Mouse (Mus musculus) myocyte (in vitro differentiated cells): ENCODE measurements around the gene Lpp. TPM values are rescaled to one million over a fixed set of nuclear protein-coding genes. Genes with fewer than 3 reads are reported as not detected.

Experiments
- H3K27me3 ChIP-seq: one replicate; pipeline ENCODE4 v1.6.1; 2011; ENCODE audit not compliant: control insufficient read depth, insufficient read depth, insufficient read length
- H3K36me3 ChIP-seq: one replicate; pipeline ENCODE4 v1.6.1; 2011; ENCODE audit not compliant: control insufficient read depth, insufficient read depth
- H3K4me2 ChIP-seq: one replicate; pipeline ENCODE4 v1.6.1; 2011; ENCODE audit warnings: low read depth, control low read depth
- H3K4me3 ChIP-seq: one replicate; pipeline ENCODE4 v1.5.1; 2011; ENCODE audit warnings: mild to moderate bottlenecking, control low read depth, moderate library complexity
- H3K79me2 ChIP-seq: one replicate; pipeline ENCODE4 v1.6.1; 2011; ENCODE audit not compliant: control insufficient read depth, insufficient read depth
- H3ac ChIP-seq: one replicate; pipeline ENCODE4 v1.6.1; 2011; ENCODE audit not compliant: control insufficient read depth, insufficient read length
- CEBPB ChIP-seq: IDR thresholded peaks from 2 replicates; pipeline ENCODE4 v1.6.1; 2011; ENCODE audit warnings: mild to moderate bottlenecking, moderate library complexity; ENCODE audit not compliant: poor library complexity, insufficient read depth, severe bottlenecking
- E2F4 ChIP-seq: IDR thresholded peaks from one replicate; pipeline ENCODE4 v1.6.1; 2011; ENCODE audit warnings: mild to moderate bottlenecking, control low read depth, moderate library complexity; ENCODE audit not compliant: insufficient read depth
- MAX ChIP-seq: IDR thresholded peaks from one replicate; pipeline ENCODE4 v1.6.1; 2011; ENCODE audit warnings: low read depth, mild to moderate bottlenecking, control low read depth
- MYOD1 ChIP-seq, 3 experiments: IDR thresholded peaks; one replicate each; pipeline ENCODE4 v1.6.1; 2011; ENCODE audit warnings: control low read depth in 2 of 3, low read depth in 2 of 3, mild to moderate bottlenecking in 2 of 3, moderate library complexity in 1 of 3; ENCODE audit not compliant: insufficient read length in 2 of 3, control insufficient read depth in 1 of 3
- MYOG ChIP-seq, 3 experiments: IDR thresholded peaks; one replicate each; pipeline ENCODE4 v1.6.1; 2011; ENCODE audit warnings: control low read depth in 2 of 3, low read depth in 2 of 3, mild to moderate bottlenecking in 2 of 3; ENCODE audit not compliant: insufficient read length in 2 of 3, control insufficient read depth in 1 of 3, insufficient read depth in 1 of 3
- POLR2A ChIP-seq: IDR thresholded peaks from one replicate; pipeline ENCODE4 v1.6.1; 2011; ENCODE audit warnings: low read depth, mild to moderate bottlenecking, control low read depth, moderate library complexity; ENCODE audit not compliant: insufficient read length
- POLR2AphosphoS2 ChIP-seq: IDR thresholded peaks from one replicate; pipeline ENCODE4 v1.6.1; 2011; ENCODE audit warnings: low read depth, control low read depth; ENCODE audit not compliant: insufficient read length
- REST ChIP-seq: IDR thresholded peaks from one replicate; pipeline ENCODE4 v1.6.1; 2011; ENCODE audit warnings: mild to moderate bottlenecking, control low read depth, moderate library complexity; ENCODE audit not compliant: insufficient read depth, insufficient read length
- SRF ChIP-seq: IDR thresholded peaks from one replicate; pipeline ENCODE4 v1.6.1; 2011; ENCODE audit warnings: low read depth; ENCODE audit not compliant: control insufficient read depth, insufficient read length
- TCF12 ChIP-seq: IDR thresholded peaks from one replicate; pipeline ENCODE4 v1.6.1; 2011; ENCODE audit warnings: mild to moderate bottlenecking, control low read depth; ENCODE audit not compliant: poor library complexity, insufficient read depth, severe bottlenecking
- TCF3 ChIP-seq: IDR thresholded peaks from one replicate; pipeline ENCODE4 v1.6.1; 2011; ENCODE audit warnings: low read depth, control low read depth; ENCODE audit not compliant: insufficient read length
- USF1 ChIP-seq: IDR thresholded peaks from one replicate; pipeline ENCODE4 v1.6.1; 2011; ENCODE audit warnings: low read depth, mild to moderate bottlenecking, control low read depth, moderate library complexity
- polyA plus RNA-seq: library from polyadenylated mRNA; unstranded; fragments of >200 nt; fragmentation: generic; extraction: Trizol; gene quantifications from one replicate; pipeline ENCODE4 v1.2.1, GENCODE M21; 2012; ENCODE audit warnings: missing spikeins

Gene Lpp
- polyA plus RNA-seq, 1 experiment, result 4.8 TPM

- H3ac ChIP-seq, result no peak overlapping the region
- no peaks in the 10 kb centered on the region for H3K27me3 ChIP-seq
- no peak overlapping the region for H3K4me2 ChIP-seq
- H3K4me3 ChIP-seq, result no peak overlapping the region
- no peaks in the 10 kb centered on the region for H3K79me2 ChIP-seq
- no peaks in the 10 kb centered on the region for H3K36me3 ChIP-seq
- no peak for TF ChIP-seq REST
- TF ChIP-seq POLR2A, result no peak
- no peak for TF ChIP-seq CEBPB
- TF ChIP-seq USF1, result no peak
- no peak for TF ChIP-seq MYOD1 (IDR thresholded peaks at IDR 0.05; ENCODE audit: control insufficient read depth in 1 of 3, insufficient read length in 2 of 3, low read depth in 2 of 3)
- no peak for TF ChIP-seq MAX
- TF ChIP-seq POLR2AphosphoS2, result no peak
- no peak for TF ChIP-seq SRF
- no peak for TF ChIP-seq E2F4
- TF ChIP-seq TCF3, result no peak
- no peak for TF ChIP-seq TCF12
- TF ChIP-seq MYOG (IDR thresholded peaks at IDR 0.05; ENCODE audit: control insufficient read depth in 1 of 3, insufficient read depth in 1 of 3, insufficient read length in 2 of 3, low read depth in 2 of 3), result no peak
Observed at GRCm38 (mm10) chr16:24886943-24887342, 493.6 kb downstream of the Lpp start.

- TF ChIP-seq MYOG (IDR thresholded peaks at IDR 0.05; ENCODE audit: control insufficient read depth in 1 of 3, insufficient read depth in 1 of 3, insufficient read length in 2 of 3, low read depth in 2 of 3), result no peak
- no peak for TF ChIP-seq POLR2A
- TF ChIP-seq CEBPB, result no peak
- TF ChIP-seq TCF3, result no peak
- TF ChIP-seq REST, result no peak
- TF ChIP-seq USF1, result no peak
- TF ChIP-seq E2F4, result no peak
- TF ChIP-seq SRF, result no peak
- TF ChIP-seq MYOD1 (IDR thresholded peaks at IDR 0.05; ENCODE audit: control insufficient read depth in 1 of 3, insufficient read length in 2 of 3, low read depth in 2 of 3), result no peak
- no peak for TF ChIP-seq MAX
- TF ChIP-seq POLR2AphosphoS2, result no peak
- no peak for TF ChIP-seq TCF12
- no peaks in the 10 kb centered on the region for H3K27me3 ChIP-seq
- H3K79me2 ChIP-seq, result no peaks in the 10 kb centered on the region
- no peak overlapping the region for H3ac ChIP-seq
- H3K36me3 ChIP-seq, result peaks cover 7% of the 10 kb centered on the region
- H3K4me3 ChIP-seq, result no peak overlapping the region
- no peak overlapping the region for H3K4me2 ChIP-seq
Observed at GRCm38 (mm10) chr16:24891453-24891852, 498.1 kb downstream of the Lpp start.

GRCm38 (mm10) chr16:24895160-24895559 lies 501.9 kb downstream of the Lpp start:
- TF ChIP-seq USF1, result no peak
- TF ChIP-seq POLR2AphosphoS2, result no peak
- no peak for TF ChIP-seq MYOD1 (IDR thresholded peaks at IDR 0.05; ENCODE audit: control insufficient read depth in 1 of 3, insufficient read length in 2 of 3, low read depth in 2 of 3)
- TF ChIP-seq CEBPB, result no peak
- TF ChIP-seq MYOG (IDR thresholded peaks at IDR 0.05; ENCODE audit: control insufficient read depth in 1 of 3, insufficient read depth in 1 of 3, insufficient read length in 2 of 3, low read depth in 2 of 3), result no peak
- TF ChIP-seq POLR2A, result no peak
- no peak for TF ChIP-seq MAX
- TF ChIP-seq SRF, result no peak
- TF ChIP-seq TCF12, result no peak
- no peak for TF ChIP-seq E2F4
- TF ChIP-seq REST, result no peak
- TF ChIP-seq TCF3, result no peak
- H3ac ChIP-seq, result no peak overlapping the region
- no peaks in the 10 kb centered on the region for H3K79me2 ChIP-seq
- no peaks in the 10 kb centered on the region for H3K27me3 ChIP-seq
- H3K36me3 ChIP-seq, result peaks cover 7% of the 10 kb centered on the region
- no peak overlapping the region for H3K4me2 ChIP-seq
- H3K4me3 ChIP-seq, result no peak overlapping the region

GRCm38 (mm10) chr16:24897641-24898040 lies 504.3 kb downstream of the Lpp start:
- peaks cover 7% of the 10 kb centered on the region for H3K36me3 ChIP-seq
- H3K4me3 ChIP-seq, result no peak overlapping the region
- H3K79me2 ChIP-seq, result no peaks in the 10 kb centered on the region
- no peak overlapping the region for H3K4me2 ChIP-seq
- H3ac ChIP-seq, result no peak overlapping the region
- no peak for TF ChIP-seq USF1
- TF ChIP-seq MYOG (IDR thresholded peaks at IDR 0.05; ENCODE audit: control insufficient read depth in 1 of 3, insufficient read depth in 1 of 3, insufficient read length in 2 of 3, low read depth in 2 of 3), result no peak
- TF ChIP-seq TCF3, result no peak
- no peak for TF ChIP-seq MAX
- TF ChIP-seq TCF12, result no peak
- TF ChIP-seq SRF, result no peak
- no peaks in the 10 kb centered on the region for H3K27me3 ChIP-seq

- no peak for TF ChIP-seq TCF3
- no peak for TF ChIP-seq POLR2AphosphoS2
- TF ChIP-seq TCF12, result no peak
- TF ChIP-seq E2F4, result no peak
- no peak for TF ChIP-seq MAX
- TF ChIP-seq CEBPB, result no peak
- no peak for TF ChIP-seq SRF
- no peak for TF ChIP-seq REST
- H3ac ChIP-seq, result no peak overlapping the region
- H3K4me3 ChIP-seq, result no peak overlapping the region
- no peaks in the 10 kb centered on the region for H3K79me2 ChIP-seq
- H3K36me3 ChIP-seq, result no peaks in the 10 kb centered on the region
- no peak overlapping the region for H3K4me2 ChIP-seq
- no peaks in the 10 kb centered on the region for H3K27me3 ChIP-seq
Observed at GRCm38 (mm10) chr16:24900241-24900796, 507.0 kb downstream of the Lpp start.
